Mouse (Mus musculus) CD8-positive naive resting alpha-beta T cell, adult 2 months (primary cell): ENCODE data around the gene Gpc6.

ENCODE experiments used
- DNase-seq, 2 experiments: peaks; one replicate each; pipeline ENCODE4 v3.0.0; 2022; ENCODE audit warnings: low read depth in 2 of 2, low spot score in 2 of 2

Gene Gpc6

DNA sequence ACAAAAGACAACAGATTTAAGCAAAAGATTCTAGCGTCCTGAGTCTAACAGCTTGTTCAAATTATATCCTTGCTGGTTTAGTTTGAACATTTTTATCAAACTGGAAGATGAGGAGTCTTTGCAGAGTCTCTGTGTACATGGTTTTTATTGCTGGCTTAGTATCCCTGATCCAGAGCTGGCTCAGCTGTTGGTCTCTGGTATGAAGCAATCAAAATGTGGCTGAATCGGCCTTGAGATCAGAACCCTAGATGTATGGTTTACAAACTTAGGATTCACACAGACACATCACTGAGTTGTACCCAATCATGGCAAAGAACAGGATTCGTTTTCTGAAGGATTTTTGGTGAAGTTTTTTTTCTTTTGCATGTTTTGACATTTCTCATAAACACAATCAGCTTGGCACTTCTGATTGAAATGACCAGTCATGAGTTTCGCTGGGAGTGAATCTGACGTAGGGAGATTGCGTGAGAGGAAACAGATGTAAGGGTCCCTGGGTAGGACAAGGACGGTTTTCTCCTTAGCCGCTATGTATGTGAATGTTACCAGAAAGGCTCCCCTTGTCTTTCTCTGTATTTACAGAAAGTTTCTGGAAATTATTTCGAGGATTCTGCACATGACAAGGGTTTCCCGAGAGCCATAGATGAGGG is 987.6 kb downstream of the Gpc6 start:
- no peak for DNase-seq

DNA sequence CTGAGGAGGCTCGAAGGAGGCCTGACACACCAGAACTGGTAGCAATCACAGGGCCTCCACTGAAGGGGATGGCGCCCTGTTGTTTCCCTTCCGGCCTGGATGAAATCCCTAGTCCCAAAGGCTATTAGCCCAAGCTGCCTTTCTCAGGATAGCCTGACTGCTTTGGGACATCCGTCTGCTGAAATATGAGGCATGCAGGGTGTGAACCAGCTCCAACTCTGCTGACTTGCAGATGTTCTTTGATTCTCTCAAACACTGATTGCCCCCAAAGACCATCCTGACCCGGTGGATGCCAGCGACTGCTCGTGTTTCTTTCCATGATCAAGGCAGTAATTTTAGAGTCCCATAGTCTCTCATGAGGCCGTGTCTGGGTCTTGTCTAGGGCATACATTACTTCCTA is 991.5 kb downstream of the Gpc6 start:
- DNase-seq, result no peak

- no peak for DNase-seq
Observed at GRCm38 (mm10) chr14:117918724-117919123, 993.6 kb downstream of the Gpc6 start.

DNA sequence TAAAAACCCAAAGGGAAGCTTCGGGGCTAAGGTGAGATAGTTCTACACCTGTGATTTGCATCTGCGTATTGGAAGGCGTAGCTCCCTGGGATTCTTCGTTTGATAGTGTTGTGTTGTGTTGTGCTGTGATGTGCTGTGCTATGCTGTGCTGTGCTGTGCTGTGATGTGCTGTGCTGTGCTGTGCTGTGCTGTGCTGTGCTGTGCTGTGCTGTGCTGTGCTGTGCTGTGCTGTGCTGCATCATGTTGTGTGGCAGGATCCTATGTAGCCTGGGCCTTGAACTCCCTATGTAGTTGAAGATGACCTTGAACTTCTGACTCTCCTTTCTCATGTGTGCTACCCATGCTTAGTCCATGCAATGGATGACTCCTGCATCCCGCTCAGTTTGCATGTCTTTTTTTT is 994.5 kb downstream of the Gpc6 start:
- no peak for DNase-seq

- DNase-seq, result no peak
Observed at GRCm38 (mm10) chr14:117921393-117922014, 996.4 kb downstream of the Gpc6 start.

- DNase-seq, result no peak
Observed at GRCm38 (mm10) chr14:117923667-117924066, 998.6 kb downstream of the Gpc6 start.

GRCm38 (mm10) chr14:117930105-117930847 is 1005.2 kb downstream of the Gpc6 start:
- DNase-seq, result no peak

- DNase-seq, result no peak
Observed at GRCm38 (mm10) chr14:117930848-117931816, 1006.0 kb downstream of the Gpc6 start.

DNA sequence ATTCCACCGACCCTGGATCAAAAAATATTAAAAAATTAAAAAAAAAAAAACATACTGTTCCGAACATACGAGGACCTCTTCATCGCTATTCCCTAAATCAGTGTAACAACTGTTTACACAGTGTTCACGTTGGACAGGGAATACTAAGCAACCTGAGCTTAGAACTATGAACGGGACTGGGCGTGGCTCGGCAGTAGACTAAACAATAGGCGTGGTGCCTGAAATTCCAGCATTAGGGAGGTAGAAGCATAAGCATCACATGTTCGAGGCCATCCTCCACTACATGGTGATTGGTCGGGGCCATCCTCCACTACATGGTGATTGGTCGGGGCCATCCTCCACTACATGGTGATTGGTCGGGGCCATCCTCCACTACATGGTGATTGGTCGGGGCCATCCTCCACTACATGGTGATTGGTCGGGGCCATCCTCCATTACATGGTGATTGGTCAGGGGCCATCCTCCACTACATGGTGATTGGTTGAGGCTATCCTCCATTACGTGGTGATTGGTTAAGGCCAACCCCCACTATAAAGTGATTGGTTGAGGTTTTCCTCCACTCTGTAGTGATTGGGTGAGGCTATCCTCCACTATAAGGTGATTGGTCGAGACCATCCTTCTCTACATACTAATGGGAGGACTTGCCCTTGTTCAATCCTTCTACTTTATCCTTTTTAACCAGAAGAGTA is 1007.2 kb downstream of the Gpc6 start:
- no peak for DNase-seq

DNA sequence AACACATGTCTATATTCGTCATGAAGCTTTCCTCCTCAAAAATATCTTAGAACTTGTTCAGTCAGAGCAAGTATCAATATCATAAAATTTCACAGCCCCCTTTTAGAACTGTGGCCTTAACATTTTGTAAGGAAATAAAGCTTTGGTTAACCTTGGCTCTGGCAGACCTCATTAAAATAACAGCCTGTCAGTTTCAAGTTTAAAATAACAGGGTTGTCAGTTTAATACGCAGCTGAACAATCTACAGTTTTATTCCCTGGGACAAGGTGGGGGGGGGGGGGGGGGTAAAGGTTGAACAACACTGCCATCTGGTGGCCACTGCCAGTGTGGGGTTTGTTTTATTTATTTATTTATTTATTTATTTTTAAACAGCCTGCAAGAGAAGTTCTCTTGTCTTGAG is 1013.4 kb downstream of the Gpc6 start:
- DNase-seq, result no peak

- DNase-seq, result no peak
Observed at GRCm38 (mm10) chr14:117939471-117939870, 1014.4 kb downstream of the Gpc6 start.

GRCm38 (mm10) chr14:117945920-117946503 is 1020.9 kb downstream of the Gpc6 start:
- DNase-seq, result no peak

DNA sequence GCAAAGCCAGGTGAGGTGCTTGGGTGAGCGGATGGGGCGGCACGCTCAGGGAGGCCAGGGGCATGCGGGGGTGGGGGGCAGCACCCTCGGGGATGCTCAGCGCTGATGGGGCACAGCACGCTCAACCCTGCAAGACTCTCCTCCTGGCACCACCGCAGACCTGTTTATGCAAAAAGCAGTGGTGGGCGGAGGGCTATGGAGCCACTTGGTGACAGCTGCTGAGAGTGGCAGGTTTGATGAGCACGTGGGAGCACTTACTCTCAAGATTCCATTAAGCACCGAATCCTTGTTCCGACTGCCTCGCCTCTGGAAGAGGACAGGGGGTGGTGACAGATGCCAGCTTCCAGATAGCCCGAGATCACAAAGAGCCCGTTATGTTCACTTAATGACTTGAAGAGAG is 1026.2 kb downstream of the Gpc6 start:
- DNase-seq, result no peak

GRCm38 (mm10) chr14:117951686-117952085 is 1026.6 kb downstream of the Gpc6 start:
- no peak for DNase-seq

DNA sequence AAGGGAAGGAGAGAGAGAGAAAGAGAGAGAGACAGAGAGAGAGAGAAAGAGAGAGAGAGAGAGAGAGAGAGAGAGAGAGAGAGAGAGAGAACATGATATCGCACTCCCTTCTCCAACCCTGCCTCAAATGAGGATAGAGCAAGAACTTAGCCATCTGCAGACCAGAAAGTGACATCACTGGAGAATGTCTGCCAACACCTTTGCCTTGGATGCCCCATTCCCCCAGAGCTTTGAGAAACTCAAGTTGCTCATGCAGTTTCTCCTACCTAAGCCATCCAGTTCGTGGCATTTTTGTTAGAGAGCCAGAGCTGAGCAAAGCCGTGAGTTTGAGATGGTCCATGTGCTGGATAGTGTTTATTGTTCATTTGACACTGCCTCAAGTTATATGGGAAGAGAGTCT is 1030.9 kb downstream of the Gpc6 start:
- no peak for DNase-seq

GRCm38 (mm10) chr14:117958389-117958788 is 1033.3 kb downstream of the Gpc6 start:
- DNase-seq, result no peak

- no peak for DNase-seq
Observed at GRCm38 (mm10) chr14:117961267-117961666, 1036.2 kb downstream of the Gpc6 start.

DNA sequence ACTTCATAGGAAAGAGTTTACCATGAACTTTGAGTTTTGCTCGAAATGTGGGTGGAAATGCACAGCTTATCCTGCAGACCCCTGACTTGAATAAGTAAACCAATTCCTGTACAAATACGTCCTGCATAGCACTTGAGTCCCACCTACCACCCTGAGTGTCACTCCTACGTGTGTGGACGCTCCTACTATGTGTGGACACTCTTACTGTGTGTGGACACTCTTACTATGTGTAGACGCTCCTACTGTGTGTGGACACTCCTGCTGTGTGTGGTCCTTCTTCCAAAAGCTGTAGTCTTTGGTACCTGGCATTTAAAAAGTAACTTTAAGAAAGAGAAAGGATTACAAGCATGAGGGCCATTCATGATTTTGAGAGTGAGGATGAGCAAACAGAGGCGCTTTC is 1036.7 kb downstream of the Gpc6 start:
- DNase-seq, result no peak

DNA sequence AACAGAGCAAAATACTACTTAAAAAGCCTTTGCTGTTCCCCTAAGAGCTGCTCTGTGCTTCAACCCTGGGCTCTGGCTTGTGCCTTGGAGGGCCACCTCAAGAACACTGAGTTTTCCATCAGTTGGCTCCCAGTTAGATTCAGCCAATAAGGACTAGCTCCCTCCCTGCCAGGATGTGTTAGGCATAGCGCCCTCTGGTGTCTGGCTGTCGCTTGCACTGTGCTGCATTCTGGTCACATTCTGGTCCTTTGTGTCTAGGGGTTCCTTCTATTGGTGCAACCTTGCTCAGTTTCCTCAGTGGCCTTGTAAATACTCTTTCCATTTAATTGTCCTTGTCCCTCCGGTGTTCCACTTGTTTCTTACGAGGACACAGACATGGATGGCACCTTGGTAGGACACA is 1037.3 kb downstream of the Gpc6 start:
- DNase-seq, result no peak

DNA sequence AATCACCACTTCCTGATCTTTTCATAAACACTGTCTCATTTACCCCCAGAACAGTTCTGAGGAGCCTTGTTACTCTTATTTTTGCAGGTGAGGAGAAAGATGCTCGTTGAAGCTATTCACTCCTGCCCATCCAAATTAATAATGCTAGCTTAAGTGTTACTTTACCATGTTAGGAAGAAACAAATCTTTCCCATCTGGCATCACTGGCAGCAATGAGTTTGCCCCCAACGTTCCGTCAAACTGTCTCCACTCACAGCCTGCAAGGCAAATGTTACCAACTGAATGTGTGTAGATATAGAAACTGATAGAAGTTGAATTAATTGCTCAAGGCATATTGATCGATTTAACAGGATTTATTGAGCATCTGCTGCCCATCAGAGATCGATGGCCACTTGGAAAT is 1047.5 kb downstream of the Gpc6 start:
- no peak for DNase-seq
